Mouse (Mus musculus) kidney, adult 2 months (tissue): ENCODE results near the gene AC131692.1. TPM values are rescaled to one million over a fixed set of nuclear protein-coding genes. Genes with fewer than 3 reads are reported as not detected.

Experiments used
- DNase-seq: peaks from one replicate; pipeline ENCODE4 v3.0.0; 2021
- H3K27ac ChIP-seq: fragments of 200-500 bp; 2 replicates; pipeline ENCODE4 v1.5.1; 2012; ENCODE audit warnings: low read depth, low read length, control low read depth, inconsistent platforms; ENCODE audit not compliant: insufficient read depth
- H3K27me3 ChIP-seq: fragments of 200-500 bp; replicated peaks from 2 replicates; pipeline ENCODE4 v1.6.1; 2012; ENCODE audit warnings: mild to moderate bottlenecking, moderate library complexity, low read length, inconsistent platforms; ENCODE audit not compliant: control insufficient read depth, insufficient read depth
- H3K36me3 ChIP-seq: fragments of 200-500 bp; 2 replicates; pipeline ENCODE4 v1.6.1; 2012; ENCODE audit warnings: mild to moderate bottlenecking, moderate library complexity, low read length, inconsistent platforms; ENCODE audit not compliant: control insufficient read depth, insufficient read depth
- H3K4me1 ChIP-seq: fragments of 200-500 bp; 2 replicates; pipeline ENCODE4 v1.6.1; 2011; ENCODE audit warnings: low read length; ENCODE audit not compliant: control insufficient read depth, insufficient read depth
- H3K4me3 ChIP-seq: fragments of 200-500 bp; 2 replicates; pipeline ENCODE4 v1.5.1; 2011; ENCODE audit warnings: mild to moderate bottlenecking, low read depth, low read length, control low read depth; ENCODE audit not compliant: insufficient read depth
- CTCF ChIP-seq: fragments of 200-500 bp; conservative IDR thresholded peaks from 2 replicates; pipeline ENCODE4 v1.5.1; 2011; ENCODE audit warnings: low read depth, mild to moderate bottlenecking, control low read depth, low read length, moderate library complexity, mixed read lengths; ENCODE audit not compliant: insufficient read depth, insufficient read length
- POLR2A ChIP-seq: fragments of 200-500 bp; IDR thresholded peaks from one replicate; pipeline ENCODE4 v1.6.1; 2011; ENCODE audit warnings: low read depth, low read length, control low read depth
- WGBS: fragments of 180-500 bp; shearing (Covaris S2); methylation state at CpG from one replicate; pipeline ENCODE4 v1.1.7; 2018; 5-methylcytosine and 5-hydroxymethylcytosine counted together
- polyA plus RNA-seq: library from polyadenylated mRNA; depleted of rRNA; stranded (reverse); fragments of >200 nt; gene quantifications from 2 replicates; pipeline ENCODE4 v1.2.3, GENCODE M21; 2012

The AC131692.1 gene
- polyA plus RNA-seq, 1 experiment, result not detected

- Histone ChIP-seq H3K27ac (peak overlapping the region; percentile 67), H3K36me3 (no peaks in the 10 kb centered on the region), H3K27me3 (no peaks in the 10 kb centered on the region), H3K4me1 (peaks cover 16% of the 10 kb centered on the region), H3K4me3 (peak overlapping the region; percentile 92)
- peak; percentile 57 for DNase-seq
- TF ChIP-seq POLR2A (no peak), CTCF (no peak)
- WGBS, result under 1% methylated on average over 44 of the region's 44 CpGs
These were observed 32.4 kb upstream of the AC131692.1 start for GRCm38 (mm10) chr19:6061641-6062302.

GRCm38 (mm10) chr19:6062418-6062817 is 31.8 kb upstream of the AC131692.1 start:
- H3K4me1 ChIP-seq, result peaks cover 22% of the 10 kb centered on the region
- H3K4me3 ChIP-seq, result peak overlapping the region; percentile 92
- no peaks in the 10 kb centered on the region for H3K36me3 ChIP-seq
- 34% methylated on average over 5 of the region's 5 CpGs for WGBS
- no peak for TF ChIP-seq CTCF
- no peak for TF ChIP-seq POLR2A
- no peaks in the 10 kb centered on the region for H3K27me3 ChIP-seq
- H3K27ac ChIP-seq, result no peak overlapping the region
- no peak for DNase-seq

DNA sequence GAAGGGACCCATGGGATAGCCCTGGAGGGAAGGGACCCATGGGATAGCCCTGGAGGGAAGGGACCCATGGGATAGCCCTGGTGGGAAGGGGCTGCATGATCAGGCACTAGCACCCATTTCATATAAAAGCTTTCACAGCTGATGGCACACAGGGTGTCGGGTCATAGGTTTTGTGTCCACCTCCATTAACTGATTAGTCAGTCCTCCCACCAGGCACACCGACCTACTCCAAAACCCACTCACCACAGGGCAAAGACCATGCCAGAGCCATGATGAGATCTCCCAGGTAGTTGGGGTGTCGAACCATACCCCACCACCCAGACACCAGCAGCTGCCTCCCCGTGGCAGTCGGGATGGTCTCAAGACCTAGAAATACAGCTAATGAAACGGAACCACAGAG is 31.1 kb upstream of the AC131692.1 start:
- Histone ChIP-seq H3K4me1 (peaks cover 22% of the 10 kb centered on the region), H3K36me3 (no peaks in the 10 kb centered on the region), H3K27ac (no peak overlapping the region), H3K27me3 (no peaks in the 10 kb centered on the region), H3K4me3 (no peak overlapping the region)
- WGBS, result 85% methylated on average over 6 of the region's 6 CpGs
- DNase-seq, result no peak
- TF ChIP-seq CTCF (no peak), POLR2A (no peak)

GRCm38 (mm10) chr19:6066571-6066970 is 27.6 kb upstream of the AC131692.1 start:
- no peak for DNase-seq
- 38% methylated on average over 5 of the region's 5 CpGs for WGBS
- Histone ChIP-seq H3K36me3 (no peaks in the 10 kb centered on the region; the same call in 1 of the 2 replicates), H3K4me1 (peaks cover 18% of the 10 kb centered on the region), H3K27ac (no peak overlapping the region), H3K27me3 (no peaks in the 10 kb centered on the region), H3K4me3 (0 out of 2 replicates have a peak overlapping the region, but pooled peaks have one; percentile 37)
- TF ChIP-seq POLR2A (no peak), CTCF (no peak)

- TF ChIP-seq CTCF (peak; percentile 90), POLR2A (no peak)
These were observed 27.1 kb upstream of the AC131692.1 start for GRCm38 (mm10) chr19:6067011-6067723.

GRCm38 (mm10) chr19:6067724-6068415 is 26.3 kb upstream of the AC131692.1 start, which contains the start of gene Tm7sf2:
Gene Tm7sf2, minus strand, starts transcription at chr19:6068373.
- Histone ChIP-seq H3K4me3 (peak within 1 kb of the TSS; percentile 37), H3K36me3 (no peaks in the 10 kb centered on the region; the same call in 1 of the 2 replicates), H3K27ac (no peak within 1 kb of the TSS), H3K4me1 (peaks cover 9% of the 10 kb centered on the region), H3K27me3 (no peaks in the 10 kb centered on the region)
- no peak for TF ChIP-seq CTCF
- peak; percentile 5 for TF ChIP-seq POLR2A
- WGBS, result 9% methylated on average over 33 of the region's 33 CpGs
- peak; percentile 96 for DNase-seq

More at GRCm38 (mm10) chr19:6067011-6067723, 27.1 kb upstream of the AC131692.1 start:
- DNase-seq, result peak; percentile 84
- peaks cover 16% of the 10 kb centered on the region for H3K4me1 ChIP-seq
- no peak overlapping the region for H3K27ac ChIP-seq
- under 1% methylated on average over 30 of the region's 30 CpGs for WGBS
- H3K27me3 ChIP-seq, result no peaks in the 10 kb centered on the region
- no peaks in the 10 kb centered on the region; the same call in 1 of the 2 replicates for H3K36me3 ChIP-seq
- peak overlapping the region; percentile 37 for H3K4me3 ChIP-seq

DNA sequence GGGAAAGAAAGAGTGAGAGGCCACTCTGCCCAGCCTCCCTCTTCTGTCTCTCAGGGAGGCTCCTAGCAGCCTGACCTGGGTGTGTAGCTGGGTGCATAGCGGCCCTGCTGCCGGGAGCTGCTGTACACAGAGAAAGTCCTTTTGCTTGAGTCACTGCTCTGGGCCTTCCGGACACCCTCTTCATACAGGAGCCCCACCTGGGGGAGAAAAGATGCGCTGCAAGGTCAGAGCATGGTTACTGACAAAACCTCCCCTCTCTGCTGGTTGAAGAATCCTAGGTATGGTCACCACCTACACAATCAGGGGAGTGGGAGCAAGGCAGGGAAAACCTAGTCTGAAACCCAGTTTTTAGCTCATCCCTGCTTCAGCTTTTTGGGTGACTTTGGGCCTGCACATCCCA is 25.3 kb upstream of the AC131692.1 start:
- Histone ChIP-seq H3K4me3 (no peak overlapping the region), H3K27ac (no peak overlapping the region), H3K27me3 (no peaks in the 10 kb centered on the region), H3K36me3 (no peaks in the 10 kb centered on the region; the same call in 1 of the 2 replicates), H3K4me1 (peaks cover 8% of the 10 kb centered on the region; the same call in 1 of the 2 replicates)
- 78% methylated on average over 4 of the region's 4 CpGs for WGBS
- TF ChIP-seq CTCF (no peak), POLR2A (no peak)
- no peak for DNase-seq
